Mouse (Mus musculus): ENCODE results near the gene Cc2d1b.
A peak's percentile ranks its signal among the peaks of the same experiment; 100 is the strongest.

Cc2d1b gene

DNA sequence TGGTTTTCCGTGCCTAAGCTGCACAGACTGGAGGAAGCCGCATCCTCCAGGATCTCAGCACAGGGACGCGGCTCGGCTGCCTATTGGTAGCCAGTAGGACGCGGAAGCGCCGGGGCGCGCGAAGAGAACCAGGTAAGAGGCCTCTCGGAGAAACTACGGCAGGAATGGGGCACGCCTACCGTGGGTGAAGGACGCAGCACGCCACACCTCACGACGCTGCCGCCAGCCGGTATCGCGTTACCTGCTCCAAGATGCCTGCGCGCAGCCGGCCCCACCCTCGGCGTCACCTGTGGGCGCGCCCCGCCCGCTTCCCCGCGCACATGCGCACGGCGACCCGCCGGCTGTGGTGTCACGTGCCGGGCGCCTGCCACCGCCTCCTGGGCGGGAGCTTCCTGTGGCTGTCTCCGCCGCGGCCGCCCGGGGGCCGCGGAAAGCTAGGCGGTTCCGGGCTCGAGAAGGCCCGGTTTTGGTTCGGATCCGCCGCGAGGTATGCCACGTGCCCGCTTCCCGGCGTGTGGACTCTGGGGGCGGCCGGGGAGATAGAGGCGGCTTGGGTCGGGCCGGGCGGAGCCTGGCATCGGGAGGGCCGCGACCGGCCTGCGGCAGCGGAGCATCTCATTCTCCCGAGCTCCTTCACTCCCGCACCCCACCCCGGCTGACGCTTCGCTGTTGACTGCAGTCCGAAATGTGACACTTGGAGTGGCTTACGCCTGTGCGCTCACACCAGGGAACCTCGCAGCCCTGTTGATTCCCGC, at the start of gene Cc2d1b:
TSS of gene Cc2d1b (plus strand) at position 354 of the 755 bp plus-strand sequence.
- DNase-seq: peak; percentile 90 to 94

DNA sequence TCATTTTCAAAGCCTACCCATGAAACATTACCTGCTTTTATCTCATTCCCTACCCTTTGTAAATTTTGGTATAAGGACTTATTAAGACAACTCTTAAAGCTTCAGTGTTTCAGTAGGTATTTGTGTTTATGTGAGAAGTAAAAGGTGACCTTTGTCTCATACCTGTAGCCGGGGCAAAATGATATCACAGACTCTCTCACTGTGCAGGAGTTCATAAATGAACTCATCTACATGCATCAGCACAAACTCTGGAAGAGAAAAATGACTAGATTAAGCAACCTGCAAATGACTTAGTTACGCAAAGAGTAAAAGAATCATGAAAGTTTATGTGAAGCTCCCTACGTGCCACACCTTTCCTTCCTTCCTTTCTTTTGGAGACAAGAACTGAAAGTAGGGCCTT, 47.1 kb upstream of the Cc2d1b start:
- no peak for DNase-seq

DNA sequence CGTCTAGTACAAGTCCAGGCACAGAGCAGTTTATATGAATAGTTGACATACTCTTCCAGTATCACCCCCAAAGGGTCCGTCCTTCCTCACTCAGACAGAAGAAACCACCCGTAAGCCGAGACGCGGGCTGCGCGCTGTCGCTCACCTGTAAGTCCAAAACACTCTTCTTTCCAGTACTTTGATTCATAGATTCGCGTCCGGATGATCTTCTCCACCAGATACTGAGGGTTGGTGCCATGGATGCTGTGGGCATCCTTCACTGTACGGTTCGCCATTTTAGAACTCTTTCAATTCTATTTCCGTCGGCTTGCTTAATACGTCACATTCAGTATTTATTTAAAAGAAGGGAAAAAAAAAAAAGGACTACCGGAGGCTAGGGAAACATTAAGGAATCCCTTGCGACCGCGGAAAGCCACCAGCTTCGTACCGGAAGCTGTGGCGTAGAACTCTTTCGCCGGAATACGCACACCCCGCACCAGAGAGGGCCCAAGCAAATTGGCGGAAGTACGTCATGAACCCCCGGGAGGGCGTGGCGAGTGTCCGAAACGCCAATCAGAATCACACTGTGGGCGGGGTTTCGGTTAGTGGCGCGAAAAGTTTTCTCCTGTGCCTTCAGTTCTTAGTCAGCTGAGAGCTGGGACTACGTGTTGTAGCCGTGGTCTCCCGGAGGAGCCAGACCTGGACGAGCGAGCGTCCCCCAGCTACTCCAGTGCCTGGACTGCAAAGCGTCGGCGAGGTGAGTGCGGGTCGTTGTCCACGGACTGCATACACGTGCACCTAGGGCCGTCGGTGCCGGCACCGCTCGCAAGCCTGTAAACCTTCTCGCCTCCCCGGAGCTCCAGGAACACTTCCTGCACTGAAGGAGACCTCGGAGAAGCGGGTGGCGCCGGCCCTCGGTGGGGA, 40.6 kb upstream of the Cc2d1b start, which contains the start of the genes Prpf38a and Orc1:
TSS of gene Prpf38a (minus strand) at position 497 of the 903 bp plus-strand sequence.
TSS of gene Orc1 (plus strand) at position 584 of the 903 bp plus-strand sequence.
- DNase-seq: peak; percentile 96 to 97

DNA sequence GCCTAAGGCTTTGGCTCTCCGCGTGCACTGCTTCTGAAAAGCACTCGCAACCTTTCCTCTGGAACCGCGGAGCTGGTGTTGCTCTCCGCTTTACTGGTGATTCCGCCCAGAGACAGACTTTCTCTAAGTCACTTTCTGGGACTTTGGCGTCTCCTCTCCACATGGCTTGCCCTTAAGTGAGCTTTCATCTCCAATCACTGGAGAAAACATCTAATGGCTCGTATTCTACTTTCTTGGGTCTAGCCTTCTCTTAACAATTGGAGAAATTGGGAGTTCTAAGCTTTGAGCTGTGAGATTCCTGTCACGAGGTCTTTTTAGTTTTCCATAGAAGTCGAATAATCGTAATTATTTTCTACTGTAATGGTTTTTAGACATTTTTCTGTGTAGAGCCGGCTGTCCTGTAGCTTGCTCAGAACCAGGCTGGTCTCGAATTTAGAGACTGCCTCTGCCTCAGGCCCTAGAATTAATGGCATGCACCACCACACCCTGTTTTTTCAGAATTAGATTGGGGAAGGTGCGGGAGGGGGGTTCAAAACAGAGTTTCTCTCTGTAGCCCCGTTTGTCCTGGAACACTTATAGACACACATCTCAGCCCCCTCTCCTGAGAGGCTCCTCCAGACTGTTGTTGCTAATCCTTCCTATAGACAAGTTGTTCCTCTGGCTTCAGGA, 39.9 kb upstream of the Cc2d1b start:
- DNase-seq: no peak

DNA sequence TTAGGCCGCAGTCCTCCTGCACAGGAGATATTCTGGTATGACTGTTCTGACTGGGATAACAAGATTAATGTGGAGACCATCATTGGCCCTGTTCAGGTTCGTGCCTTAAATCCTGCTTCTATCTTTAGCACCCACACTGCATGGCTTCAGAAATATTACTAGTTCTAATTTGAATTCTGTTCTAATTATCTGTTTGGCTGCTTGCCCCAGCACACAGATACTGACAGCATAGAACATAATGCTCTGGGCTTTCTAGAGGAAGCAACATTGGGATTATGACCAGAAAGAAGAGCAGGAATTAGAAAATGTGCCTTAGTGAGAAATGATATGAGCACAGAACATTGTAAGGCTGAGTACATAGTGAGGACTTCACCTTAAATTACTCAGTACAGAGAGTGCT, 26.4 kb upstream of the Cc2d1b start:
- DNase-seq: no peak

DNA sequence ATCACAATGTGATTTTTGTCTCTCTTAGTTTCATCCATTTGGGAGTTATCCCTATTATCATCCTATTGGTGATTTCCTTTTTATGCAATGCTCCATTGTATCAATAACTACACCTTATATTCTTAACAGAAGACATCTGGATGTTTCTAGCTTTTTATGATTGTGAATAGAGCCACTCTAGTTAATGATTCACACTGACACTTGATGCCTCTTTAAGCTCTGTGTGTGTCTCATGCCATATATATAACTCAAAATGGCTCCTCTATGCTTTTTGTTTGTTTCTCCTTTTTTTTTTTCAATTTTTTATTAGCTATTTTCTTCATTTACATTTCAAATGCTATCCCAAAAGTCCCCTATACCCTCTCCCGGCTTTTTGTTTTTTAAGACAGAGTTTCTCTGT, 24.0 kb upstream of the Cc2d1b start:
- DNase-seq: no peak

DNA sequence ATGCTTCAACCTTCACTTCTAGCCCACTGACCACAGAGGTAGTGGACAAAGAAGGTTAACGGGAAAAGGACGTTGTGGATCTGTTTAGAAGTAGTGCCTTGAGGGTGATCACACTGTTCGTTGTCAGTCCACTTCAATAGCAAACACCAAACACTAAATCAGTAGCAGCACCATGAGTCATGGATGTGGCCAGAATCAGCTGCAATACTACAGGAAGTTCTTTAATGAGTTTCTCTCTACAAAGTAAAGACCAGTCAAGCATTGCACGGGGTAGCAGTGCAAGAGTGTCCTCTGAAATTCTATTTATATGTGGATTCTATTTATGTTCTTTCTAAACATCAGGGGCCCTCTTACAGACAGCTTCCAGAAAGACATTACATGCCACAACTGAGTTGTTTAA, 21.4 kb upstream of the Cc2d1b start:
- no peak for DNase-seq

DNA sequence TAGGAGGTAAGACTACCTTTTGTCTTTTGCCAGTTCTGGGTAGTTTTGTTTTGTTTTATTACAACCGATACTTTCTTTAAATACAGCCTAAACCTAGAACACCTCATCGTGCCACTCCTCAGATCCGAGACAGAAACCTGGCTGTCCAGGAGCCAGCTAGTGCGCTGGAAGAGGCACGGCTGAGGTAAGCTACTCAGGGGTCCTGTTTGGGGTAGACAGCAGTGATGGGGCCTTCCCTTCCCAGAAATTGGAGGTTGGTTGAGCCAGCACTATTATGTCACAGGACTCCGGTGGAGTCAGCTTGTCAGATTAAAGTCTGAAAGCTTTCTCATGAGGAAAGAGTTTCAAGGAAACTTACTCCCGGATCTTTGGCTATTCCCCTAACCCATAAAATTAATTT, 17.9 kb upstream of the Cc2d1b start:
- DNase-seq: no peak

DNA sequence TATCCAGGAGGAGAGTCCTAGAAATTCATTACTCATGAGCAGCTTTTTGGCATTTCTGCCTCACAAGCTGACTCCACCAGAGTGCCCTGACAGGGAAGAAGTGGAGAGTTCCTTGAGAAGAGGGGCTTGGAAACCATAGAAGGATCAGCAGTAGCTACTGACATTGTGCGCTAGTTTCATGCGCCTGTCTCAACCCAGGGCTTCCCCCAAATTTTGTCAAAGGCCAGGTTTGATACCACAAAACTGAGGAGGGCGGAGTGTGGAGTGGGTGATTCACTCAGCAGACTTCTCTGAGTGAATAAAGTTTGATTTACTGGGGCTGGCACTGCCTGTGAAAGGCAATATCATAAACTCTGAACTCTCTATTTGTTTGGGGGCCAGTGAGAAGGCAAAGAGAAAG, 11.1 kb upstream of the Cc2d1b start:
- no peak for DNase-seq

DNA sequence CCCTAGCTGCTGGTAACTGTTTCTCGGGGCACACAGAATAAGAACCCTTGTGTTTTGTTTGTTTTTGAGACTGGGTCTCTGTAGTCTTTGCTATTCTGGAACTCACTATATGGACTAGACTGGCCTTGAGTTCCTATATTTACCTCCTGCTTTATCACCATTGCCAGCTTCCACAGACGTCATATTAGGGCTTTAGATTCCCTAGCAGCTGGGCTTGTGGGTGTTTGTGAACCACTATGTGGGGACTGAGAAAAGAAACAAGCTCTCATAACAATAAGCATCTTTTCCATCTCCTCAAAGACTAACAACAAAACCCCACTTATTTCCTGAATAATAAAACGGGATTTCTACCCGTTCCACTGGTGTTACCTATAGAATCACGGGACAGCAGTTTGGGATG, 8.8 kb upstream of the Cc2d1b start:
- no peak for DNase-seq

DNA sequence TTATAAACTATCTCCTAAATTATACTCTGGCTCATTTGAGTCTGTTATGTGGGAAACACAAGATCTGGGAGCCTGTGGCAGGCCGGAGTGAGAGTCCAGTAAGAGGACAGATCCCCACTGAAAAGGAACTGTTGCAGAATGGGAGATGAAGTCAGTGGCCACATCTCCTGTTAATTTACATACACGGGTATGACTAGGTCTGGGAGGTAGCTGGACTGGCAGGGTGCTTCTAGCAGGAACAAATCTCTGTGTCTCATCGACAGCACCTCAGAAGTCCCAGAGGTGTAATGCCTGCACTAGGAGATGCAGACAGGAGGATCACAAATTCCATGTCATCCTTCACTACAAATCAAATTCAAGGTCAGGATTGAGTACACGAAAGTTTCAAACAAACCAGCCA, 1.2 kb upstream of the Cc2d1b start:
- DNase-seq: no peak

DNA sequence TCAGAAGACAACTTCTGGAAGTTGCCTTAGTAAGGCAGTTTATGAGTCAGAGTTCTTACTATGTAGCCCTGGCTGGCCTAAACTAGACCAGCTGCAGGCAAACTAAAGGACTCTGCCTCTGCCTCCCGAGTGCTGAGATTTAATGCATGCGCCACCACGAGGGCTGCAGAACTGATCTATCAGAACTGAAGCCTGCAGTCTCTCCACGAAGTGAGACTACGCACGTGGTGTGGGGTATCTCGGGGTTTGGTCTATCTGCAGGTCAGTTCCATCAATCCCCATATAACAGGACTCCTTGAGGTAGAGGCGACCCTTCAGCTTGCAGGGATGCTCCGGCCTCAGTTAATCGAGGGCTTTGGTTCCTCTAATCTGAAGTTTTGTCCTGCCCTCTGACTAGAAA, 575 bp upstream of the Cc2d1b start:
- peak in 1 of 2 experiments; percentile 26 for DNase-seq

DNA sequence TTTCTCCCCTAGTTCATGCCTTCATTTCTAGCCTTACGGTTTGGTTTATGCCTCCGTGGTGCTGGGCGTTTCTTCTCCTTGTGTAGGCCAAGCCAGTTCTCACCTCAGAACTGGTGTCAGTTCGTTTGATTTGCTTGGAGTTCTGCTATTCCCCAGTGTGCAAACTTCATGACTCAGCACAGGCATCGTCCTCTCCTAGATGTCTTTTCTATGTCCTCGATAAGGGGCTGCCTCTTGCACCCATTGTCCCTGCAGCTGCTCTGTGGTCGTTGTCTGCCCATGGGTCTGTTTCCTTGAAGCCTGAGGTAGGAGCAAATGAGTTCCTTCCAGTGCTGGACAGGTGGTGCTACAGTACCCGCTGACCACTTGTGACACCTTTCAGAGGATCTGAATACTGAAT, 796 bp downstream of the Cc2d1b start:
- DNase-seq: no peak

DNA sequence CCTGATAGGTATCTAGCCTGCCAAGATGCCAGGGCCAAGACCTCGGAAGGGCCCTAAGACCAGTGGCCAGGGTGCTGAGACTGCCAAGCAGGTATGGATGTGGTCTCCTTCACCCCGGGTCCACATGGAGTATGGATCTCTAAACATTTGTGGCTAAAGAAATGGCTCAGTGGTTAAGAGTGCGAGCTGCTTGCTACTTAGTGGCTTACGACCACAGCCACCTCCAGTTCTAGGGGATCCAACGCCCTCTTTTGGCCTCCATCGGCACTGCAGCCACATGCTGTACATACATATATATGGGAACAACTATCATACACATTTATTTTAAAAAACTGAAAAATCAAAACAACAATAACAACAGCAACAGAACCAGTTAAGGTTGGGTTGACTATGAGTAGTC, 1.8 kb downstream of the Cc2d1b start:
- DNase-seq: peak in 1 of 2 experiments; percentile 26

DNA sequence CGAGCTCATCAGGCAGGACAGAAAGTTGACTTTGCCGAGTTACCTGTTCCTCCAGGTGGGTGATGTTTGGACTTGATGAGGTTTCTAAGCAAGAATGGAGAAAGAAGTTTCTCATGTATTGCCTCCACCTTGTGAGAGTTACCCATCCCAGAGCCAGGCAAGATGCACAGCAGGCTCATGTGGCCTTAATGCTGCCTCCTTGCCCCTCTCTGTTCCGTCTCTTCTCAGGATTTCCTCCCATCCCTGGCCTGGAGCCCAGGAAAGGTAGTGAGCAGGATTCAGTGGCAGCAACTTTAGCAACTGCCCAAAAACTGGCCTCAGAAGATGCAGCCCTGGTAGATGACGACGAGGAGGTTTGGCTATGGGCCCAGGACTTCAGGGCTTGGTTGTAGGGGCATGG, 7.3 kb downstream of the Cc2d1b start:
- DNase-seq: no peak

DNA sequence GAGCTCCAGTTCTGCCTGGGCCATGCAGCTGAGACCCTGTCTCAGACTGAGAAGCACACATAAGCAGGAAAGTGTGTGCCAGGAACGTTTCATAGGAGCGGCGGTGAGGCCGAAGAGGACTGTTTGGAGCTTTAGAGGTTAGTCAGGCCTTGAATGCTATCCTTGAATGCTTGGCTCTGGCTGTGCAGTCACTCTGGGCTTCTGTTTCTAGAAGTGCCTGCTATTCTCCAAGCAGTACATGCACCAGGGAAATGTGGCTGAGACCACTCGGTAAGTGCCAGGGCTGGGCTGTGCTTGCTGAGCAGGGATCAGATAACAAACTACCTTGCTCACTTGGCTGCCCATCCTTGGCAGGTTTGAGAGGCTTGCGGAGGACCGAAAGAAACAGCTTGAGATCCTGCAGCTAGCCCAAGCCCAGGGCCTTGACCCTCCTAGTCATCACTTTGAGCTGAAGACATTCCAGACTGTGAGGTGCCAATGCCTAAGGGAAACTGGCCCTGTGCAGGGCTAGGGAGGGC, 9.7 kb downstream of the Cc2d1b start:
- DNase-seq: no peak

DNA sequence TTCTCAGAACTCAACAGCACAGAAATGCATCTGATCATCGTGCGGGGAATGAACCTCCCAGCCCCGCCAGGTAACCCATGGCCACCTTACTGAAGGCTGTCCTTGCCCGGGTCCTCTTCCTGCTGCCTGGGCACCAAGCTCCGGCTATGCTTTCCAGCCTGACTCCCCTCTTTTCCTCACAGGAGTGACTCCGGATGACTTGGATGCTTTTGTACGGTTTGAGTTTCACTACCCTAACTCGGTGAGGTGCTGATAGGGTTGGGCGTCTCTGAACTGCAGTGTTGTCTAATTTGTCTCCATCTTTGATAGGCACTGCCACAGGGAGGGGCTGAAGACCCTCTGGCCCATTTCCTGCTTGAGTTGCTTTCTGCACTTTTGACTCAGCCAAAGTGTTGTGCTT, 10.4 kb downstream of the Cc2d1b start:
- DNase-seq: no peak

DNA sequence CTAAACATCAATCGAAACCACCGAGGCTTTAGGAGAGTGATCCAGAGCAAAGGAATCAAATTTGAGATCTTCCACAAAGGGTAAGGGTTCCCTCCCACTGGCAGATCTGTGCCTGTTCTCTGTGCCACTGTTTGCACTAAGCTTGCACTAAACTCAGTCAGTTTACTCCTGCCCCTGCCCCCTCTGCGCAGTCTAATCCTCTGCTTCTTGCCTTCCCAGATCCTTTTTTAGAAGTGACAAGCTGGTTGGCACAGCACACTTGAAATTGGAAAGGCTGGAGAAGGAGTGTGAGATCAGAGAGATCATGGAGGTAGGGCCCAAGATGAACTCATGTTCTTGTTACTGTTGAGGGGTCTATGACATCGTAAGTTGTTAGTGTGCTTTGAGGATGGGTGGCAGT, 11.9 kb downstream of the Cc2d1b start:
- DNase-seq: no peak

DNA sequence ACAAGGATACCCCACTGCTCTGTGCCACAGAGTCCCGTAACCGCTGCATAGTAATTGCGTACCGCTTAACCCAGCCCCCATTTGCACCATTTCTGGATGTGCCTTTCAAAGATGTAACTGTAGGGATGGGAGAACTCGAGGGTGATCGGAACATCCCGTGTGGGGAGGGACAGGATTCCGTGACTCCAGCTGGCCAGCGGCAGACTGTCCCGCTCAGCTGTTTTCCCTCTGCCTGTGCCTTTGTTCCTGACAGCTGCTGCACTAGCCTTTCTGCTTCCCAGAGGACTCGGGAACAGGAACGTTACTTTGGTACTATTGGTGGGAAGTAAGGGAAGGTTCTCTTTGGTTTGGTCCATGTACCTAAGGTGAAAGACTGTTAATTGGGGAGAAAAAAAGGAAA, 14.0 kb downstream of the Cc2d1b start:
- DNase-seq: no peak

DNA sequence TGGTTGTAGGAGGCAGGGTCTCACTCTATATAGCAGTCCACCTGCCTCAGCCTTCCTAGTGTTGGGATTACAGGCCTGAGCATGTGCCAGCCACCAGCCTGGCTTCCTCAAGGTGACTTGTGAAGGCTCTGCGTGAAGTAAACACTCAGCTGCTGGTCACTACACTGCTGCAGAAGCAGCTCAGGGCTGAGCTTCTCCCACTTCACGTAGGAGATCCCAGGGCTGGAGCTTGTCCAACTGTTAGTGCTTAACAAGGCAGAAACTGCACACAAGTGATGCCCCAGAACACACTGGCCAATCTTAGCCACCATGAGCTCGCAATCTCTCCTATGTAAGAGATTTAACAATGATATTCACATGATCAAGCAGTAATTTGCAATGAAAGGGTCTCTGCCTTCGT, 15.0 kb downstream of the Cc2d1b start:
- no peak for DNase-seq

DNA sequence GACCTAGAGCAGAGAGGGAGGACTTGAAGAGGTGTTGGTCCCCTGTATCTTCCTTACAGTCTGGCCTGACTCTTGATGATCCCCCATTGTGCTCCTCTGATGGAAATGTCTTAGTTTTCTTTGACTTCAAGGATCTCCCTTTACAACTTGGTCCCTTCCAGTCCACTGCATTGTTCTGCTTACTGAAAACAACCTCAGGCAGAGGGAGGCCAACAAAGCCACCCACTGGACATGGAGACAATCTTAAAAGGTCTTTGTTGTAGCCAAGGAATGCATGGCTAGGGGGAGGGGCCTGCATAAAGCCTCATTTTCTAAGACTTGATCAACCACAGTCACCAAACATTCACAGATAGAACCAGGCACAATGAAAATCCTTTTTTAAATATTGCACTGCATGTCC, 15.4 kb downstream of the Cc2d1b start:
- DNase-seq: no peak

DNA sequence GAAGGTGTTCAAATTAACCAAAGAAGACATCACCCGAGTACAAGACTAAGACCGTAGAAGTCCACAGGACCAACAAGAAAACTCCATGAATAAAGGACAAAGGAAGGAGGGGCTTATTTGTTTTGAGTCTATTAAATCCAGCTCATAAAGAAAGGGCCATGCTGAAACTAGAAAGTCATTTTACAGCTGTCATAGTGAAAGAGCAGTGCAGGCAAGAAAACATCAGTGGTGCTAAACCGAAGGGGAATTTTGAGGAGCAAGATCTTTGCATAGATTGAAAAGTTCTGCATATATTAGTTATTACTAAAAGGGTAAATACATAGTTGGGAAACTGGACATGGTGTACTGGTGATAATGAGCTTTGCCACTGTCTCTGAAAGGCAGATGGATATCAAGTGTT, 18.0 kb downstream of the Cc2d1b start:
- no peak for DNase-seq

DNA sequence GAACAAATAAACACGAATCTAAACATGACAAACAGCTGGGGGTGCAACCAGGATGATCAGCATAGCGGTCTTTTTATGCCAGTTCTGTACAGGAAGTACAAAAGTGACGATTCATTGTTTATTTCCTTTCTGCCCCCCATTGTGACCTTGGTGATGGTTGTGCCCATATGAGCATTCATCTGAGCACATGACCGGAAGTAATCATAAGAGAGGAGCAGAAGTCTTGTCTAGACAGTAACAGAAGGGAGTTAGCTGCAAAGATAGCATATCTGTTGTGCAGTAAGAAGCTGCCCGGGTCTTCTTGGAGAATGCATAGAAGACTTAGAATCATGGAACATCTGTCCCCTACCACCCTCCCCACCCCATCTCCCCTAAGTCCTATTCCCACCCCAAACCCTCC, 19.0 kb downstream of the Cc2d1b start:
- DNase-seq: no peak

Measured in thymus, postnatal 36 days (tissue).